9 mouse cellular contexts compared by ENCODE assay signal in the genomic region with DNA sequence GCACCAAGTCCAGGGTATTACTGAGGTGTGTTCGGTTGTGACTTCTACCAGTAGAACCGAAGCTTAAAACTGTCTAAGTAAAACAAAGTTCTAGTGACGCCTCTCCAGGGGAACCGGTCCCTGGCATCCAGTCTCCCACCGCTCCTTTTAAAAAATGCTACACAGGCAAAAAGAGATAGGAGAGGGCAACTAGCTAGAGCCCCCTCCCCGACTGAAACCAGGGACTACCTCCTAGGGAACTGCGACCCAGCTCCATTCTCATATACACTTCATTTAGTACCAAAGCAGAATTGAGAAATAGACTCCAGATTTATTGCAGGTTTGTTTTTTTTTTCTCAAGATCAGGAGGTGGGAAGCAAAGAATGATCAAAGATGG. TPM values are rescaled to one million over a fixed set of nuclear protein-coding genes. Genes with fewer than 3 reads are reported as not detected.
A peak's percentile ranks its signal among the peaks of the same experiment; 100 is the strongest.
DNase-seq lines count a peak whose midpoint lies in the region; ATAC-seq and TF ChIP-seq lines count a peak whose summit lies in the region.
"Had no signal": no experiment of that assay in that cellular context is flagged by ENCODE, and none has a peak within 500 bp of the region (broad histone marks: within the 10 kb centered on the region; RNA-seq: fewer than 3 reads in every experiment).

No protein-coding gene starts in this region.

- H3K4me2 ChIP-seq in forebrain, embryonic 15.5 days (replicated peaks) = peak overlapping the region; percentile 91
- H3K4me2 ChIP-seq in liver, embryonic 16.5 days (ENCODE audit: low read depth, low read length) = peak overlapping the region; percentile 95

- no peaks in the 10 kb centered on the region for H3K36me3 ChIP-seq in ES-Bruce4 (ENCODE audit: control insufficient read depth, insufficient read depth, low read length, poor library complexity, severe bottlenecking)
- H3K36me3 ChIP-seq in forebrain, embryonic 15.5 days = no peaks in the 10 kb centered on the region
- H3K36me3 ChIP-seq in liver, embryonic 16.5 days (ENCODE audit: control insufficient read depth, insufficient read depth) = no peaks in the 10 kb centered on the region

- H3K9ac ChIP-seq in ES-Bruce4 (ENCODE audit: low read depth, poor library complexity, severe bottlenecking) = peak overlapping the region; percentile 100
- peak overlapping the region; percentile 66 for H3K9ac ChIP-seq in forebrain, embryonic 15.5 days (replicated peaks)
- H3K9ac ChIP-seq in liver, embryonic 16.5 days (ENCODE audit: low read depth, low read length) = peak overlapping the region; percentile 92

- intact Hi-C loops in heart, postnatal 14 days (cut with DNase I) = no loop called here

- TF ChIP-seq POLR2A in ES-Bruce4 (IDR thresholded peaks at IDR 0.05; ENCODE audit: insufficient read depth, low read length) = no peak

- TF ChIP-seq EP300 in ES-Bruce4 (IDR thresholded peaks at IDR 0.05; ENCODE audit: insufficient read depth, low read depth, low read length) = no peak

- DNase-seq in heart, adult 11 months = peak; percentile 79
- DNase-seq in heart, postnatal 14 days = no peak
- no peak for DNase-seq in frontal cortex, postnatal 14 days (ENCODE audit: low spot score in 2 of 2)
- DNase-seq in layer of hippocampus, adult 8-10 months (ENCODE audit: low spot score in 2 of 2) = no peak
- DNase-seq in spleen, adult 12 weeks (ENCODE audit: low spot score) = no peak

- H3K4me3 ChIP-seq in ES-Bruce4 (ENCODE audit: low read depth, low read length) = peak overlapping the region; percentile 98
- H3K4me3 ChIP-seq in forebrain, embryonic 15.5 days = peak overlapping the region; percentile 66
- H3K4me3 ChIP-seq in liver, embryonic 16.5 days (ENCODE audit: low read depth, low read length) = peak overlapping the region; percentile 96

- no peak for ATAC-seq in forebrain, embryonic 15.5 days (replicated peaks)
- no peak for ATAC-seq in liver, embryonic 16.5 days (ENCODE audit: low read depth)
- ATAC-seq: inflammation-experienced regulatory T-cells, adult 6 months had no signal

- 10% methylated on average over 7 of the region's 7 CpGs for WGBS in forebrain, embryonic 15.5 days
- WGBS in liver, embryonic 16.5 days (ENCODE audit: insufficient replicate concordance) = 36% methylated on average over 7 of the region's 7 CpGs

- no peak overlapping the region for H3K27ac ChIP-seq in ES-Bruce4 (ENCODE audit: insufficient read depth, low read length)
- peak overlapping the region; percentile 91 for H3K27ac ChIP-seq in forebrain, embryonic 15.5 days (replicated peaks)
- no peak overlapping the region for H3K27ac ChIP-seq in liver, embryonic 16.5 days (ENCODE audit: low read length)

- H3K9me3 ChIP-seq in ES-Bruce4 (replicated peaks; ENCODE audit: control insufficient read depth, insufficient read depth, low read length, poor library complexity, severe bottlenecking) = no peaks in the 10 kb centered on the region
- H3K9me3 ChIP-seq in forebrain, embryonic 15.5 days = no peaks in the 10 kb centered on the region
- no peaks in the 10 kb centered on the region for H3K9me3 ChIP-seq in liver, embryonic 16.5 days (replicated peaks; ENCODE audit: control insufficient read depth, low read length)

- 0 out of 2 replicates have a peak, but pooled peaks cover 1% of the 10 kb centered on the region for H3K27me3 ChIP-seq in ES-Bruce4 (ENCODE audit: control insufficient read depth, insufficient read depth, low read length, poor library complexity, severe bottlenecking)
- peaks cover 14% of the 10 kb centered on the region; the same call in 1 of the 2 replicates for H3K27me3 ChIP-seq in forebrain, embryonic 15.5 days
- no peaks in the 10 kb centered on the region for H3K27me3 ChIP-seq in liver, embryonic 16.5 days (ENCODE audit: control insufficient read depth, insufficient read depth, low read depth, low read length)

- no peak for TF ChIP-seq CTCF in ES-Bruce4 (IDR thresholded peaks at IDR 0.05; ENCODE audit: low read depth, low read length)

- no peaks in the 10 kb centered on the region for H3K4me1 ChIP-seq in ES-Bruce4 (ENCODE audit: control insufficient read depth, insufficient read depth, low read length)
- H3K4me1 ChIP-seq in forebrain, embryonic 15.5 days = peaks cover 40% of the 10 kb centered on the region
- H3K4me1 ChIP-seq in liver, embryonic 16.5 days (ENCODE audit: control insufficient read depth, low read depth, low read length) = peaks cover 19% of the 10 kb centered on the region

RNA-seq across cellular contexts. Expression of gene Pbx3, which starts 2.6 kb away (rescaled TPM):
- 10 to 100 TPM; 12.2 to 14.8 TPM for total RNA-seq in heart, postnatal 14 days (2021)
- 16.2 and 16.8 TPM in 2 replicates for polyA plus RNA-seq in ES-Bruce4 (2011; ENCODE audit: insufficient read depth, insufficient read length, low read depth, missing spikeins)
- polyA plus RNA-seq in forebrain, embryonic 15.5 days (2015; fragmentation: Nextera tagmentation; extraction: Ambion mirVana) = 51.2 TPM in 2 replicates
- 4.2 and 4.5 TPM in 2 replicates for polyA plus RNA-seq in liver, embryonic 16.5 days (2015; fragmentation: Nextera tagmentation; extraction: Ambion mirVana)
- 10 to 100 TPM in 1 of 4 experiments, 1 to 10 TPM in 3; 8.2 to 11.6 (median 8.7) TPM for total RNA-seq in layer of hippocampus, adult 8-10 months (2022)

RNA-seq across cellular contexts. Expression of gene Mapkap1, which starts 36.2 kb away (rescaled TPM):
- 10 to 100 TPM; 61.0 to 64.4 TPM for total RNA-seq in heart, postnatal 14 days (2021)
- 46.8 and 48.1 TPM in 2 replicates for polyA plus RNA-seq in ES-Bruce4 (2011; ENCODE audit: insufficient read depth, insufficient read length, low read depth, missing spikeins)
- polyA plus RNA-seq in forebrain, embryonic 15.5 days (2015; fragmentation: Nextera tagmentation; extraction: Ambion mirVana) = 107 and 110 TPM in 2 replicates
- polyA plus RNA-seq in liver, embryonic 16.5 days (2015; fragmentation: Nextera tagmentation; extraction: Ambion mirVana) = 23.2 and 25.9 TPM in 2 replicates
- 10 to 100 TPM; 63.0 to 71.6 (median 66.3) TPM for total RNA-seq in layer of hippocampus, adult 8-10 months (2022)
